Mouse (Mus musculus) cortical plate, adult 2 months (tissue): ENCODE data around the gene Macc1.

Experiments used
- CTCF ChIP-seq: fragments of 200-500 bp; IDR thresholded peaks from 2 replicates; pipeline ENCODE4 v1.5.1; 2011; ENCODE audit warnings: mild to moderate bottlenecking, control low read depth, low read length; ENCODE audit not compliant: insufficient read depth; ENCODE audit errors: extremely low read depth
- POLR2A ChIP-seq: fragments of 200-500 bp; IDR thresholded peaks from 2 replicates; pipeline ENCODE4 v1.6.1; 2011; ENCODE audit warnings: mild to moderate bottlenecking, low read length, control low read depth; ENCODE audit not compliant: insufficient read depth; ENCODE audit errors: extremely low read depth

- no peak for TF ChIP-seq POLR2A
- TF ChIP-seq CTCF = no peak
These were observed 10.5 kb upstream of the Macc1 start for GRCm38 (mm10) chr12:119303618-119304017.
